Mouse (Mus musculus) olfactory bulb, adult 2 months (tissue): ENCODE data around the gene Ctbp1.

Source experiments
- CTCF ChIP-seq: fragments of 200-500 bp; IDR thresholded peaks from 2 replicates; pipeline ENCODE4 v1.5.1; 2012; ENCODE audit warnings: low read depth, mild to moderate bottlenecking, low read length, moderate library complexity; ENCODE audit not compliant: insufficient read depth
- POLR2A ChIP-seq: fragments of 200-500 bp; IDR thresholded peaks from 2 replicates; pipeline ENCODE4 v1.6.1; 2012; ENCODE audit warnings: mild to moderate bottlenecking, low read depth, low read length, moderate library complexity; ENCODE audit not compliant: insufficient read depth

DNA sequence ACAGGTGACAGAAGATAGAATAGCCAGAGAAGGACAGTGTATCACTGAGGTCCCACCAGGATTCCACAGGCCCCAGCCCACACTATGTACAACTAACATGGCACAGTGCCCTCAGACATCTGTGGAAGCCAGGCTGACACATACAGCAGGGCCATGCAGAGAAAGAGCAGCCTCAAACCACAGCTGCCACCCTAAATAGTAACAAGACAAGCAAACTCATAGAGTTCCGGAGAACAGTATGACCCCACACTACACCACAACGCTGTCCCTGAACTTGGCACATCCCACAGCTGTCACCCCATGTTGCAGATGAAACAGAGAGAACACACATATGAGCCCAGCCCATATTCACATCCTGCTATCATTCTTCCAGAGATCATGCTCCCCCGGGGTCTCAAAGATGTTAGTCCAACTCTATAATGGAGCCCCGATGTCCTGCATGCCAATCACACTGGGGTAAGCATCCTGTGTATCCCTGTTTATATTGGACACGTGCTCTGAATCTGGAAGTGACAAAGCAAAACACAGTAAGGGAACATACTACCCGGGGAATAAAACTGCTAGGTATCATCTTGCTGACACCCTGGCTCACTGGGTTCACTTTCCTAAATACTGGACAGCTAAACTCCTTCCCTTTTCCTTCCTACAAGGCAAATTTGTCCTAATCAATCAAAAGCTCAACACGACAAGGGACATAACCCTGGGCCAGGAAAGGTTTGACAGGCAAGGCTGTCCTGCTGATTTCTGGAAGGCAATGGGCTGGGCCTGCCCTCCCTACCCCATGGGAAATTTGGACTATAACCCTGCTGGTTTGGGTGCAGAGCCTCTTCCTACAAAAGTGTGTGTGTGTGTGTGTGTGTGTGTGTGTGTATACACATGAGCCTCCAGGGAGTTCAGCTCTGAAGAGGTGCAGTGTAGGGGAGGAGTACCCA is 1.7 kb downstream of the Ctbp1 start:
- TF ChIP-seq CTCF (no peak), POLR2A (no peak)
